Mouse (Mus musculus) G1E (cell line): Measurements from ENCODE around the gene Ppard.

ENCODE experiments used
- CTCF ChIP-seq: IDR thresholded peaks from 2 replicates; pipeline ENCODE4 v1.5.1; 2012; ENCODE audit warnings: low read depth, low read length, inconsistent platforms, mixed read lengths
- GATA1 ChIP-seq: IDR thresholded peaks from 2 replicates; pipeline ENCODE4 v1.6.1; 2012; ENCODE audit warnings: borderline replicate concordance, low read length, inconsistent platforms, mixed read lengths
- TAL1 ChIP-seq: conservative IDR thresholded peaks from 2 replicates; pipeline ENCODE4 v1.6.1; 2012; ENCODE audit warnings: low read depth, low read length, inconsistent platforms, mixed read lengths

DNA sequence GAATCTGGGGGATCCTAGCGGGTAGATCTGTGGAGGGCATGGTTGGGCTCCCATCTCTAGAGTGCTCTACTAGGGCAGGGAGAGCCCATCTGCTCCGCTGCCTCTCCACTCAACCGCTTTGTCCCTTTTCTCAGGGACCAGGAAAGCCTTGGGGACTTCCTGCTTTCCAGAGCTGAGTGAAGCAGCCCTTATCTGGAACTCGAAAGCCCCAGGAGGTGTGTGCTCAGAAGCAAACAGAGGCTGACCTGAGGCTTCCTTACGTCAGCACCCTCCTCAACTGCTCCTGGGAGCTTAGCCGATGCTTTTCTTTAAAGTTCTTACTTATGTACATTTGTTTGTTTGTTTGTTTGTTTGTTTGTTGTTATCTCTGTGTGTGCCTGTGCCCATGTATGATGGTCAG lies 40.3 kb downstream of the Ppard start:
- TF ChIP-seq CTCF (no peak), GATA1 (no peak), TAL1 (no peak)
